Mouse (Mus musculus): ENCODE data around the gene Dnajb12. TPM values are rescaled to one million over a fixed set of nuclear protein-coding genes. Genes with fewer than 3 reads are reported as not detected.

Gene Dnajb12
- total RNA-seq, 2 experiments from 2014 or later, result 32.1 to 37.7 TPM

DNA sequence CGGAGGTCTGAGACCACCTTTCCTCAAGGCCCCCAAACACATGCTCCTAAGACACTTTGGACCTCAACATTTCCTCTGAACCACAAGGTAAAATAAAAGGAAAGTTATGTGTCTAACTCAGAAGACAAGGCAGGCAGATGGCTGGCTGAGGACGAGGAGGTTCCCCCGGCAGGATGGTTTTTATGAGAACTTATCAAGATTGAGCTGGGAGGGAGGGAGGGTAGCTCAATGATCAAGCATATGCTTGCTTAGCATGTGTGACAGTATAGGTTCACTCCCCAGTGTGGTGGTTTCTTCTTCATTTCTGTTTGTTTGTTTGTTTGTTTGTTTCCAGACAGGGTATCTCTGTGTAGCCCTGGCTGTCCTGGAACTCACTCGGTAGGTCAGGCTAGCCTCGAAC lies 67.0 kb downstream of the Dnajb12 start:
- no peak for DNase-seq
- intact Hi-C loops (cut with DNase I), result no loop called here

- no peak for DNase-seq
- intact Hi-C loops (cut with DNase I), result no loop called here
Measured at GRCm38 (mm10) chr10:59947296-59948073, 68.1 kb downstream of the Dnajb12 start.

DNA sequence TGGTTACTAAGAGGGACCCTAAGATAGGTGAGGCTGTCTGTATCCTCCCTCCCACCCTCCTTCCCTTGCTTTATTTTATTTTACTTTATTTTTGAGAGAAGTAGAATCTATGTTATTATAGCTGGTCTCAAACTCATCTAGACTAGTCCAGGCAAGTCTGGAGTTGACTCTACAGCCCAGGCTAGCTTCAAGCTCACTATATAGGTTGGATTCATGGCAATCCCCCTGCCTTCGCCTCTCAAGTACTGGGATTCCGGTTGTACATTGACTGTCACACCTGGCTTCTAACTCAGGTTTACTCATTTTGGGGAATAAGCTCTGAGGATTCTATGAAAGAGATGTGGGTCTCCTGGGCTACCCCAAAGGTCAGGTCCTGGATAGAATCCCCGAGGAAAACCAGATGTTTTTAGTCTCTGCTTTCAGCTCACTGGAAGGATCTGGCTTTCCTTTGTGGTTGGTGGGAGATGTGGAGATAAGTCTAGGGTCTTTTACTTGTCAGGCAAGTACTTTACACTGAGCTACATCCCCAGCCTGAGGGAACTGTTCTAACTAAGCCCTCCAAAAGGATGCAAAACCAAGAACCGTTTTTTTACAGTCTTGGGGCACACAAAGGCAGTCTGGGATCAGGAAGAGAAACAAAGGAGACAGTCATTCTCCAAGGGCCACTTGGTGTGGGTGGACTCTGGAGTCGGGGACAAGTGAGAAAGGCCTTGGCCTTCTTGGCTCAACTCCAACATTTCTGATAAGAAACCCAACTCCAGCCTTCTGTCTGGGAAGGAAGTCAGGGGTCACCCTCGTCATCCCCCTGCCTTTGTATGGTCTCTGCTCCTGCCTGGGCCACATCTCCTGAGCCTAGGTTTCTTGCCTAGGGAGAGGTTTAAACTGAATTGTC lies 69.3 kb downstream of the Dnajb12 start:
- intact Hi-C loops (cut with DNase I), result no loop called here
- no peak for DNase-seq

Other genes starting within 250 kb of the Dnajb12 start
- 10 to 100 TPM; 59.2 to 62.6 TPM for gene Micu1, start 177.1 kb upstream of the Dnajb12 start, total RNA-seq (2021)
- 10 to 100 TPM; 50.6 to 52.2 TPM for gene Ddit4, start 72.3 kb downstream of the Dnajb12 start, total RNA-seq (2021)
- 10 to 100 TPM; 25.8 to 27.1 TPM for gene Ascc1, start 123.2 kb downstream of the Dnajb12 start, total RNA-seq (2021)
- gene Anapc16, start 123.6 kb downstream of the Dnajb12 start, total RNA-seq (2021), result 10 to 100 TPM; 60.2 to 60.8 TPM
- 100 to 1,000 TPM; 312 to 345 TPM for gene Spock2, start 226.7 kb downstream of the Dnajb12 start, total RNA-seq (2021)